Mouse (Mus musculus) heart, adult 18-20 months (tissue): ENCODE results near the gene Gm13090. TPM values are rescaled to one million over a fixed set of nuclear protein-coding genes. Genes with fewer than 3 reads are reported as not detected.
A peak's percentile ranks its signal among the peaks of the same experiment; 100 is the strongest.

ENCODE experiments used
- DNase-seq, 2 experiments: peaks; one replicate each; pipeline ENCODE4 v3.0.0; 2021 to 2022; ENCODE audit warnings: mixed read lengths in 1 of 2
- long read RNA-seq, 2 experiments: library from polyadenylated mRNA; stranded (forward); transcript quantifications; one replicate each; pipeline ENCODE4 v2.0.0; 2021
- total RNA-seq, 2 experiments: library from RNA; stranded (reverse); gene quantifications; 2 replicates each; pipeline ENCODE4 v1.2.3; 2021

Gm13090 gene
- not detected for total RNA-seq
- long read RNA-seq, experiment 1: 0 reads
- long read RNA-seq, experiment 2: 0 reads

DNA sequence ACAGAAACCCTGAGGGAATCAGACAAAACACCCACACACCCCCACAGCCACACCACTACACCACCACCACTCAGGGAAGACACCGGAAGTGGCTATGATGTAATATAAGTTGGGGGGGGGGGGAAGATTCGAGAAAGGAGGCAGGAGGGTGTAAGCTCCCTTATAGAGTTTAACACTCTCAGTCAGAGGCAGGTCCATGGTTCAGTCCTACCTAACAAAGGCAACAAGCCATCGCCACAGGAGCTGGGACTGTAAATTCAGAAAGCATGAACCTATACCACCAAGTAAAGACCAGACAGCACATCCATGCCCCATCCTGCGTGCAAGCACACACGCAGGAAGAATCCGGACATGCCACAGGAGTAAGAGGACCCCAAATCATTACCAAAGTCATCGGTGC, at the start of gene Gm13090:
Gene Gm13090 (plus strand): TSS at position 301 of the 400 bp plus-strand sequence.
- no peak for DNase-seq

DNA sequence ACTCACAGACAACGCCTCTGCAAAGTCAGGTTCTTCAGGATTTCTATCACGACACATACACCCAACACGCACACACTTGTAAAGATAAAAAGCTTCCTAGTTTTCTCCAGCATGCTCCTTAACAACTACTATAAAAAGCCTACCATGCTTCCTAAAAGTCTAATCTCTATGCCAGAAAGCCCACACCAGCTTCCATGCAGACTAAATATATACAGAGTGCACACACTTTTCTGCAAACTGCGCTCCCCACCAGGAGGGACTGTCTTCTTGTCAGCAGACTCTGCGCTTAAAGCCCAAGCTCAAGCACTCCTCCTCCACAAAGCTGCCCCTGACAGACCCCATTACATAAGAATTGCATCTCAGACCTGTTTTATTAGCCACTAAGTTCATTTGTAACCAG, 47.9 kb upstream of the Gm13090 start:
- DNase-seq: no peak

DNA sequence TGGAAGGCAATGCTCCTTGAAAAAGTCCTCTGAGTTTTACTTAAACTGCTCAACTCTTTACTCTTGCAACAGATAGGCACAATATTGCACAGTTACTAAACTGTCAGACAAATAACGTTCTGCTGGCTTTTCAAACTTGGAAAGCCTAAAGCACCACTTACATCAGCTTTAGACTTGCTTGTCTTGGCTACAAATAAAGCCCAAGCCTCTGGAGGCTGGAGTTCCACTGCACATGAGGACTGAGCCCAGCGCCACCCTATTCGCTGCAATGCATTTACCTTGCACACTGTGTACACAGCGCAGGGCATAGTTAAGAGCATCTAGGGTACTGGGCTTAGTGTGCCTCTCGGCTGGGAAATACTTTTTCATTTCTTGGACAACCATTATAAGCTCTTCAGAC, 46.1 kb upstream of the Gm13090 start:
- peak; percentile 49 to 51 for DNase-seq

DNA sequence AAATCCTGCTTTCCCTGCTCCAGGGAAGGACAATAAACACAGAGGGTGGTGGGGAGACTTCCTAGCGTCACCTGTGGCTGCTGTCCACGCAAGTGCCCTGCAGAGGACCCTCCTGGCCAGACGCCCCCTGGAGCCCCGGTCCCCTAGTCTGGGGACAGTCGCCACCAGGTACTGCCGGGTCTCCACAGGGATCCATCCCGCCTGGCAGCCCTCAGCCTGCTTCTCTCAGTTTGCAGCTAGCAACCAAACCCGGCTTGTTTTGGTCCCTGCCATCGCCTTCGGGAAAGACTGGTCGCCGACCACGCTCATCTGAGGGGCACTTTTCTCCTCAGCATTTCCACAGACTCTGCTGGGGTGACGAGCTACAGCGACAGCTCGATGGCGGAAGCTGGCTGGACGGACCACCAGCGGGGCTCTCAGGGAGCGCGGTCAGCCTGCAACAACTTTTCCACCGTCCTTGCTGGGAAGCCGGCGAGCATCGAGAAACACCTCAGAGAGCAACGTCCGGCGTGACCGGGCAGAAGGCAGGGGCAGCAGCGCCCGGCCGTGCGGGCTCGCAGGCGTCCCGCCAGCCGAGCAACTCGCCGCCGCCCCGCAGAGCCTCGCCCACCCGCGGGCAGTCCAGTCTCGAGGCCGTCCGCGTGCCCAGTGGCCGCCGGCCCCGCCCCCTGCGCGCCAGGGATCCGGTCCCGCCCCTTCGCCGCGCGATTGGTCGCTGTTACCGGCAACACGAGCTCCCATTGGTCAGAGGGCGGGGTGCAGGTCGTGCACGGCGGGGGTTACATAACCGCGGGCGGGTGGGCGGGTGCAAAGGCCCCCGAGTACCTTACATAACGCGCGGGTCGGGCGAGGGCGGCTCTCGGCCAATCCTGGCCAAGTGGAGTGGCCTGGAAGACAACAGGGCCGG, 45.1 kb upstream of the Gm13090 start, which contains the start of gene Per3:
Gene Per3 (minus strand): TSS at position 629 of the 907 bp plus-strand sequence.
- peak; percentile 98 for DNase-seq

DNA sequence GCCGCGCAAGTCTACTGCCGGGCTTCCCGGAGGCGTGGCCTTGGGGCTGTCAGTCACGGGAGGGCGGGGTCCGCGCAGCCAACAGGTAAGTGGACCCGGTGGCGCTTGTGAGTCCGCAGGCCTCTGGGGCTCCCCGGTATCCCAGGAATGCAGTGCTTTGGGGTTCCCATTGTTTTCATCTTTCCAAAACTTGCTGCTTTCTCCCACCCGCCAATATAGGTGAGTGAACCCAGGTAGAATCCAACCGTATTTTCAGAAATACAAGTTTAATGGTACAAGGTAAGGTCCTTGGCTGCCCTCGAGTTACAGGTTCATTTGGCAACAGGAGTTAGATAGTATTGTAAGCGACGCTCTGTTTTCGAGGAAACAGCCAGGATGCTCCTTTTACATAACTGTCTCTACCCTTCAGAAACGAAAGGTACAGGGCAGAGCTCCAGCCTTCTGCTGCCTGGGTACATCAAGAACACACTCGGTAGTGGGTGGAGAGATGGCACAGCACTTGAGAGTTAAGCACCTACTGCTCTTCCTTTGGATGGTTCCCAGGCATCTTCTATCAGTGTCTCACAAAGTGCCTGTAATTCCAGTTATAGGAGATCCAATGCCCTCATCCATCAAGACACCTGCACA, 44.3 kb upstream of the Gm13090 start:
- DNase-seq: peak; percentile 12 to 25

DNA sequence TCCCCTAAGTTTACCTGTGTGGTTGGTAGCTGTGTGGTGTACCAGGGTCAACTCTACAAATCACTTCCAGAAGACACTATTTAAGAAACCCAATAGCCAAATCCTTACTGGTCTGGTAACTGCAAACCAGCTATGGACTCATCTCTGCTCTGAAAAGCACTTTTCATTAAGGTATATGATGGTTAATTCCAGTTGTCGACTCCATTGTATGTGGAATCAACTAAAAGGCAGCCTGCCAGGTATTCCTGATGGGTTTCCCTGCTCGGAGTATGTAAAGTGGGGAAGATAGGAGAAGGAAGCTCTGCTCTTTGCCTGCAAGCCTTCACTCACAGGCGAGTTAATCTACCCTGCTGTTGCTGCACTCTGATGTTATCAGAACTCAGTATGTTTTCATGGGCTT, 42.8 kb upstream of the Gm13090 start:
- no peak for DNase-seq

DNA sequence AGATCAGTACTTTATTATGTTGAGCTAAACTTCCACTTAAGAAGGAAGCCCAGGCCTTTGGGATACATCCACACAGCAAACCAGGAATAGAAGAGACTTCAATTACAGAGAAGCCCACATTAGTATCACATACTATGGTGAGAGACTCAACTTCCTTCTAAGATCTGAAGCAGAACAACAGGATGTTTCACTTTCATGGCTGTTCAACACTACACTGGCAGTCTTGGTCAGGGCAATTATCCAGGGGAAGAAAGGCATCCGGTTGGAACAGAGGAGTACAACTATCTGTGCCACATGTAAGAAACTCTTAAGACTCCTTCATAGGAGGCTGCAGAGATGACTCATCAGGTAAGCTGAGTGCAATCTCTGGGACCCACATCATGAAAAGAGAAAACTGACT, 38.2 kb upstream of the Gm13090 start:
- no peak for DNase-seq

DNA sequence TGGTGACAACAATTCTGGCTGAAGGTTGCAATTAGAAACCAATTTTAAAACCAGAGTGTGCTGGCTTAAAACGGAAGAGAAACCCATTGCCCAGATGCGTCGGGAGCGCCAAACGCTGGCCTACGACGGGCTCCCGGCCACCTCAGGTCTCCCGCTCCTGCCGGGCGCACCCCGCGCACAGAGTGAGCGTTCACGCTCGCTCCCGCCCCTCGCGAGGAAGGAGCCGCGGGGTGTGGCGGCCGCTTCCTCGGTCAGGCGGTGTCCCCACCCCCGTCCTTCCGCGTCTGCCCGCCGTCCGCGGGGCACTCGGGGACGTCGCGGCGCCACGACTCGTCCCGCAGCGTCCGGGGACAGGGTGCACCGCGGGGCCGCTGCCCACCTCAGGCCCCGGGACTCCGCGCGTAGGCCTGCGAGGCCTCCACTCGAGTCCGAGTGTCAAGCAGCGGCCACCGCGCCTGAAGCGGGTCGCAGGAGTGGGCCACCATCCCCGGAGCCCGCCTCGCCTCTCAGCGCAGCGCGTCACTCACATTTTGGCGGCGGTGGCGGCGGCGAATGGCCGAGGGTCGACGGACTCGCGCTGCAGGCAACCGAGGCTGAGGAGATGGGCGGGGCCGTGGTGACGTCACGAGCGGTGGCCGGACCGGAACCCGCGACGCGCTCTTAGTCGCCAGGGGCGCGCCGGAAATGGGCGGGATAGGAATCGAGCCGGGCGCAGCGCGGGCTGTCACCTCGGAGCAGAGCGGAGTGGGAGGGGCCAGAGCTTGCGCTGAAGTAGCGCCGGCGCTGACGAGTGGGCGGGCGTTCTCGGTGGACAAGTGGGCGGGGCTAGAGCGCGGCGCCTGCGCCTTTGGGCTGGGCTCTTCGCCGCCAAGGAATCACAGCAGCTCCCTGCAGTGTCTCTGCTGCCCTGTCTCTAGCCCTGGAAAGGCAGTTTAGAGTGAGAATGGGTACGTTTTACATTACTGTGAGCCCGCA, 31.7 kb upstream of the Gm13090 start, which contains the start of gene Vamp3:
Gene Vamp3 (minus strand): TSS at position 617 of the 975 bp plus-strand sequence.
- peak; percentile 98 to 99 for DNase-seq

DNA sequence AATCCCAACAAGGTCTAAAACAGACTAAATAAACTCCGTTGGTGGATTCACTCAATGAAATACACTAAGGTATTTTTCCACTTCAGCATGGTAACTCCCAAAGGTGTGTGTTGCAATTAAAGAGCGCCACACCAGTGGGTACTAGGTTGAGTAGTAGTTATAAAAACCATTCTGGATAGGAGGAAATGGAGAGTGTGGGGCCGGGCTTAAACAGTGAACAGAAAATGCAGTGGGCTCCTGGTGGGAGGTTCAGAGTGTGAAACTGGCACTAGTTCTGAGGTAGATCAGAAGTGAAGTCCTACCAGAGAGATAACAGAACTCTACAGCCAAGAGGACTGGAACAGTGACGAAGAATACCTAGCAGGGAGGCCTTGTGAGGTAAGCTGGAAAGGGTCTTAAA, 30.7 kb upstream of the Gm13090 start:
- DNase-seq: no peak

DNA sequence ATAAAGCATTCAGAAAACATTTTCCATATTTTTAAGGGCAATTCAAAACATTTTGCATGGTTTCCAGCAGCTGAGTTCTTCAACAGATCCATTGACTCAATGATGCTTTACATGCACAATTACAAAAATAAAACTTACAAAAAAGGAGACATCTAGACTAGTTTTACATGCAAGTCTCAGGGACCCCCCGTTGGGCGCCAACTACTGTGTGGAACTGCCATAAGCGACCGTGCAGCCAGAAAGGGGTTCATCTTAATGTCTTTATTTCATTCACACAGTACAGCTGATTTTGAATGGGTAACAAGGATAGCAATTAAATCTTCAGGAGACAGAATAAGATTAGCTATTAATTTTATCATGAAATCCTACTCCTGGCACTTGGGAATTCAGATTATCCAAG, 29.8 kb upstream of the Gm13090 start:
- DNase-seq: no peak

DNA sequence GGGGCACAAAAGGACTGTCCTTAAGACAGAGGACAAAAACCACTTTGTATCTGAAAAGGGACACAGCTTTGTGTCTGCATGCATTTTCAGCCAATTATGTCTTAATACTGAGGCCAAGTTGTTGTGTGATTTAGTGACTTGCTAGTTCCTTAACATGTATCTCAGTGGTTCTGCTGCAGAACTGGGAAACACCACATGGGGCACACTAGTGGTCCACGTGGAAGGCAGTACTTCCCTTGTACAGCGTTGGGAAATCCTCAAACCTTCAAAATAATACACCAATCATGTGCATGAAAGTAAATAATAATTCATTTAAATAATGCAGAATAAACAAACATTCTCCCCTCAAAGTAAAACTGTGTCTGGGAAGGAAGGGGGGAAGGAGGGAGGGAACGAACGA, 20.6 kb upstream of the Gm13090 start:
- no peak for DNase-seq

DNA sequence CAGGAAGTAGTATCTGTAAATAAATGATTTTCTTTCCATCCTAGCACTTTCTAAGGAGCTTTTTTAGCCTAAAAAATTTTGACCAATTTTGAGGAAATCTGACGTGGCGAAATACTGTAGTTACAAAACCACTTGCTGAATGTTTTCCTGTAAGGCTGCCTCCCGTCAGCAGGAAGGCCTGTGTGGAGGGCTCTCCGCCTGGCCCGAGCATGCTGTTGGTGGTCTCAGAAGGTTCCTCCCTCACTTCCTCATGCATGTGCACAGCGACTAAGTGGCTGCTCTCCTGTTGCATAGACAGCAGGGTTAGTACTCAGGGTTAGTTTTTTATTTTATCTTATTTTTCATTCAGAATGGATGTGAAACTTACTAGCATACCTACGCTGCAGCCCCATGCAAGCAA, 18.4 kb upstream of the Gm13090 start:
- no peak for DNase-seq

DNA sequence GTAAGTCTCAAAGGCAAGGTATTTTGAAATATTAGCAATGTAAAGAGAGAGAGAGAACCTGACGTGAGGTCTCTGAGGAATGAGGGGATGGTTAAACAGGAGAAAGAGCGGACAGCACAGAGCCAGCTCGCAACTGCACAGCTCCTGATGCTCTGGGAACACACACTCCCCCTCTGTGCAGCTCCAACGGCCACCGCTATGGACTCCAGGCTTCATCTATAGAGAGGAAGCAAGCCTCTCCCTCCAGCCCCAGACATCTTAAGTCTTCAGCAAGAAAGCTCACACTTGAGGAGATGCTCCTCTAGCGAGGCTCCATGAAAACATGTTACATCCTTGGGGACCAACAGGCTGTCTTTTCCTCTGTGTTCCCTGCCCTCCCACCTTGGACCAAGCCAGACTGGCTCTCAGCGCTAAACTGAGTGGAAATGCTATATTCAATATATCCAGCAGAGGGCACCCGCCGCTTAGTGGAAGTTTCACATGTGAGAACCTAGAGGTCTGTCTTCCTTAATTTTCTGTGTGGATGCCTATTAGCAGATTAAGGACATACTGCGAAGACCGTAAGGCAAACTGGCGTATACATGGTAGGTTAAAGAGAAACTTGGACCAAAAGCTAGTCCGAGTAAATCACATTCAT, 16.1 kb upstream of the Gm13090 start:
- peak; percentile 72 to 89 for DNase-seq

DNA sequence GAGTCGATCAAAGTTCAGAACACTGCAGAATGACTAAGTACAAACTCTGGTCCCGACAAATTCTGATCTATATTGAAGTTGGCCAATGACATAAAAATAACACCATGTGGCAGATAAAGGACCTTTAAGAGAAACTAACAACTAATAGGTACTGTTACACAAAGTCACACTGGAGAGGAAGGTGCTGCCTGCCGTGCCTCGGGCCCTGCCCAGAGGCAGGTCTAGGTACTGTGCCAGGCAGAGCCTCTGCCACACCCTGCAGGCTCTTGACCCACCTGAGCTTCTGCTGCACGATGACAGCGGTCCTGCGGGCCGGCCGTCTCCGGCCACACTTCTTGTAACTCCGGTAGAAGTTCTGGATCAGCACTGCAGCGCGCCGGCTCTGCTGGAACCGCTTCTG, 14.6 kb upstream of the Gm13090 start:
- DNase-seq: no peak

DNA sequence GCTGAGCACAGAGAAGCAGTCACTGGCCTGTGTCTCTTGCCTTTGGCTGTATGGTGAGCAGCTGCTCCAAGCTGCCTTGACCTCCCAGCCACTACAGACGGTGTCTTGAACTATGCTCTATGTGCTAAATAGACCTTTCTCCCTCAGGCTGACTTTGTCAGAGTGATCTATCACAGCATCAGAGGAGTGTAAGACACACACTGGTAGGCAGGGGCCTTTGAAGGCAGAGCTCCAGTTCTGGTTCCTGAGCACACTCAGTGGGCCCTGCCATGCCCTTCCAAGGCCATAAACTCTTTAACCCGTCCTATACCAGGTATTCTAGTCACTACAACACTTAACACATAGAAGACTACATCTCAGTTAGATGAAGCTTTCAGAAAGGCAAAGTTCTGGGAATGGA, 8.0 kb upstream of the Gm13090 start:
- DNase-seq: no peak

DNA sequence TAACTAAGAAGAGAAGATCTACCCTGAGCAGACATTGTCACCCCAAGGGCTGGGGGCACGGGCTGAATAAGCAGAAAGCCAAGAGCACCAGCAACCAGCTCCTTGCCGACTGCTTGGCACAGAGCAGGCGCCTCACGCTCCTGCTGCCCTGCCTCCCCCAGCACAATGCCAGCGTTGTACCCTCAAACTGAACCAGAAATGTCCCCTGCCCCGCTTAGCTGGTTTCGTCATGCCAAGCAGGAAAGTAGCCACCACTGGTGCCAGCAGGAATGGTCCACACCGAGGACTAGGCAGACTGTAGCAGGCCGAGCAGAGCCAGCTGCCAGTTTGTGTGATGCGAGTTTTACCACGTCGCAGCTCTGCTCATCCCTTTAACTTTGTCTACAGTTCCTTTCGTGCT, 7.4 kb upstream of the Gm13090 start:
- no peak for DNase-seq

DNA sequence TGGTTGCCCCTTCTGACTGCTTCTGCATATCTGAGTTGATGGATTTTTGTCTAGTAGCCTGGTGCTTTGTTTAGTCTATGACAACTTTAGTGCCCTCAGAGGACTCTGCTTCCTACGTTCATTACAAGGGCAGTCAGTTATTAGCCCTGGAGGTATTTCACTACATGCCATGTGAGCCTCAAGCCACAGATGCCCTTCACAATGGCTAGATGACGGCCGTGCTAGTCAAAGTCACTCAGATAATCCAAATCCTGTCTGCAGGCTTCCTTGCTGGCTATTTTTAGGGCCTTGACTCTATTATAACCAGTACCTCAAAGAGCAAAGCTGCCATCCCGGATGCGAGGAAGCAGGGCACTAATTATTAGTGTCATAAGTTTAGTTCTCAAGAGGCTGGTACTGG, 6.3 kb upstream of the Gm13090 start:
- peak; percentile 55 to 76 for DNase-seq

DNA sequence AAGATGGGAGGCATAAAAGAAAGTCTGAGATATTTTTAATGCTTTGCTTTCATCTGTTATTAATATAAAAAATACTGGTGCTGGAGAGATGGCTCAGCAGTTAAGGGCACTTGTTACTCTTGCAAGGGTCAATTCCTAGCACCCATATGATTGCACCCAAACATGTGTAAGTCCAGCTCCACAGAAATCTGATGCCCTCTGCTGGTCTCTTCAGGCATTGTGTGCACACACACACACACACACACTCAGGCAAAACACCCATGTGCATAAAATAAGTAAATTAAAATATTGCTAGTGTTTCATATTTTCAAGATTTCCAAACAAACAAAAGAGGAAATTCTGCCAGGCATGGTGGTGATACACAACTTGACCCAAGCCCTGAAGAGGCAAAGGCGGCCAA, 2.0 kb upstream of the Gm13090 start:
- no peak for DNase-seq

DNA sequence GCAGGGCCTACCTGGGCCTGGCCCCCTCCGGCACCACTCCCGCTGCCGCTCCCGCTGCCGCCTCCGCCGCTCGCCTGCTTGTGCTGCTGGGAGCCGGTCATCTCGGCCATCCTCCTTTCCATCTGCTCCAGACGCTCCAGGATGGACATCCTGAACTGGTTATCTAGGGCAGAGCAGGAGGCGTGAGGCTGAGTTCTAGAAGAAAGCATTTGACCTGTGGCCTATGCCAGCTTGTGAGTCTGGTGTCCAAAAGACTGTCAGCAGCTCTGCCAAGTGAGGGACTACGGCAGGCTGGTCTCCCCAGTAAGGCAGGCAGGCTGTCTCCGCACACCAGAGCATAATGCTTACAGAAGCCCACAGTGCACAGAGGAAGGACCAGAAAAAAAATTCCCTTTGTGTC, 551 bp upstream of the Gm13090 start:
- DNase-seq: peak; percentile 56 to 76

DNA sequence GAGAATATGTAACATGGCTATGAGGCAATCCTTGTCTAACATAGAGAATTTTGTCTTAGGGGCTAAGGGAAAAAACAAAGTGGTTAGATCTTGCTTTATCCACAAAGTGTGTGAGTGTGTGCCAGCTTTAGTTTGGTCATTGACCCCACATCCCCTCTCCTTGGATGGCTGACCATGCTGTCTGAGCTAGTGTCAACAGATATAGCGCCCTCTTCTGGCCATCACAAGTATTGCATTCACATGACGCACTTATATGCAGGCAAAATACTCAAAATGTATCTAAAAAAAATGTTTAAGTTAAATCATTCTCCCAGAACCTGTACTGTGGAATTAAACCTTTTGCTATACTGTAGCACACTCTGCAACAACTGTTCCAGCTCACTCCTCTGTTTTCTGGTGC, 5.8 kb downstream of the Gm13090 start:
- peak in 1 of 2 experiments; percentile 52 for DNase-seq

DNA sequence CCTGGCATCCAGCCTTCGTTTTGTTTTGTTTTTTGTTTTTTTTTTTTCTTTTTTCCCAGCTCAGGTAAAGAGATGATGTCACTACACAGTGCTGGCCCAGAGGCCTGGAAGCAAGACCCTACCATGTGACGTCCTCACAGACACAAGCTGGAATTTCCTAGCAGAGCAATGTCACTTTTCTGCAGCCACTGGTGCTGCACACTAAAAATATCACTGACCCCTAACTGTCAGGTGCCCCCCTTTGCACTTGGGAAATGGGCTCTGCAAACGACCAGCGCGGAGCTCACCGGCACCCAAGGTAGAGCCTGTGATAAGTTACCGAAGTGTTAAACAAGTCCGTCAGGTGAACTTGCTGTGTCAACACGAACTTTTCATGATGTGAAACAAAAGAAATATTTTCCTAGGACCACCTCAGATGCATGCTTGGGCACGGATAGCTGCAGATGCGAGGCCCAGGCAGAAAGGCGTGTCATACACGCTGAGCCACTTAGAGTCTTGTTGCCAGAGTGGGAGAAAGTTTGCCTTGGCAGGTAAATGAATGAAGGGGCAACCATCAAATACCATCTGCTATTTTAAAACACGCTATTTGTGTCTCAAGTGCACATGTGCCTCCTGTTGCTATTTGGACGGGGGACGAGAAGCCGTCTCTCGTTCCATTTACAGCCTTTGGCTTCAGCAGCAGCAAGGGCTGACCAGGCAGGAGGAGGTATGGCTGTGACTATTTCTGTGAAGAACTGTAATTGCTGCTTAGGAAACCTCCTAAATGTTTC, 7.1 kb downstream of the Gm13090 start:
- peak; percentile 65 to 77 for DNase-seq
